Mouse (Mus musculus) liver, postnatal 0 days (tissue): ENCODE data around the gene Mroh2a.

ENCODE experiments used
- CTCF ChIP-seq: sonication (generic); IDR thresholded peaks from 2 replicates; pipeline ENCODE4 v1.5.1; 2016; ENCODE audit warnings: antibody characterized with exemption, low read depth
- EP300 ChIP-seq: IDR thresholded peaks from 2 replicates; pipeline ENCODE4 v1.6.1; 2016; ENCODE audit warnings: antibody characterized with exemption, low read depth, mild to moderate bottlenecking

DNA sequence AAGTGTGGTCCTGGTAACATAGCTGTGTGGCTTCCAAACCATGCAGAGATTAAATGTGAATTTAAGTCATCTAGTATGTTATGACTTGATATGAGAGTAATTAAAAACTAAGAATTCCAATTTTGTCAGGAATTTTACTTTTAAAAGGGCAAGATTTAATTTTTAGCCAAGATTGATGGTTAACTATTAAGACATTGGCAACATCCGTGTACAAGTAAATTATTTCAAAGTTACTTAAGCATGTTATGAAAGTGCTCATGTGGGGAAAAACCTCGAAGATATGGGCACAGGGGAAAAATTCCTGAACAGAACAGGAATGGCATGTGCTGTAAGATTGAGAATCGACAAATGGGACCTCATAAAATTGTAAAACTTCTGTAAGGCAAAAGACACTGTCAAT, 29.3 kb upstream of the Mroh2a start:
- no peak for TF ChIP-seq EP300
- TF ChIP-seq CTCF = no peak
